Mouse (Mus musculus) testis, adult 2 months (tissue): ENCODE data around the gene Ifnab.

ENCODE experiments used
- CTCF ChIP-seq: fragments of 200-500 bp; IDR thresholded peaks from 2 replicates; pipeline ENCODE4 v1.5.1; 2012; ENCODE audit warnings: low read depth, mild to moderate bottlenecking, inconsistent platforms, low read length, moderate library complexity; ENCODE audit not compliant: control insufficient read depth, insufficient read depth, insufficient replicate concordance
- POLR2A ChIP-seq: fragments of 200-500 bp; IDR thresholded peaks from 2 replicates; pipeline ENCODE4 v1.6.1; 2012; ENCODE audit warnings: low read depth, mild to moderate bottlenecking, inconsistent platforms, low read length, moderate library complexity; ENCODE audit not compliant: control insufficient read depth

DNA sequence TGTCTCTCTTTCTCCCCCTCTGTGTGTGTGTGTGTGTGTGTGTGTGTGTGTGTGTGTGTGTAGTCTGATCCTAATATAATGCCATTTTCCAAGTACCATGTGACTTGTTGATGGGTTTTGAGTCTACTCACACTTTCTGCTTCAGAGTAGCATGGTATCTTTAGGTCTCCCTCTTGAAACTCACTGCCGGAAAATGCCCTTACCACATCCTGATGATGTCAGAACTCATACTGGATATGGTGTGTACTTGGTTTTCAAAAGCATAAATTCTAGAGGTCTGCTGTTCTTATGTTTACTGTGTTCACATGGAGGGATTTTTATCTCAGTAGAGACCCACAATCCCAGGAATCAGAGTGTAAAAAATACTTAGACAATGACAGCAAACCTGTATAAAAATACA is 1.4 kb upstream of the Ifnab start:
- TF ChIP-seq CTCF (no peak), POLR2A (no peak)
